Mouse (Mus musculus) left cerebral cortex, postnatal 14 days (tissue): ENCODE data around the gene Ypel5. TPM values are rescaled to one million over a fixed set of nuclear protein-coding genes. Genes with fewer than 3 reads are reported as not detected.

ENCODE experiments used
- DNase-seq, 2 experiments: peaks; one replicate each; pipeline ENCODE4 v3.0.0; 2021 to 2022; ENCODE audit warnings: low spot score in 2 of 2, mixed read lengths in 1 of 2
- intact Hi-C: fragments of 180-260 bp; cut with DNase I; formaldehyde crosslinking; loops from one replicate; pipeline ENCODE4 v1.15.1; 2025
- long read RNA-seq, 2 experiments: library from polyadenylated mRNA; stranded (forward); transcript quantifications; one replicate each; pipeline ENCODE4 v2.0.0; 2021
- total RNA-seq, 2 experiments: library from RNA; stranded (reverse); gene quantifications; 2 replicates each; pipeline ENCODE4 v1.2.3; 2021

Ypel5 gene
- total RNA-seq = 10 to 100 TPM; 60.6 to 61.4 TPM
- long read RNA-seq, experiment 1, transcript Ypel5-202 (3 exons, 2,419 nt) = minor isoform, 11 of 72 reads
- long read RNA-seq, experiment 1, transcript Ypel5-201 (3 exons, 3,120 nt) = major isoform, 53 of 72 reads
- long read RNA-seq, experiment 1, partial matches to known transcripts = 1 of 72 reads
- long read RNA-seq, experiment 1, other reads (novel, unspliced or antisense) = 3 of 72 reads
- long read RNA-seq, experiment 2, transcript Ypel5-205 (3 exons, 704 nt) = minor isoform, 5 of 50 reads
- long read RNA-seq, experiment 2, transcript Ypel5-202 (3 exons, 2,419 nt) = minor isoform, 8 of 50 reads
- long read RNA-seq, experiment 2, transcript Ypel5-201 (3 exons, 3,120 nt) = major isoform, 35 of 50 reads
- long read RNA-seq, experiment 2, partial matches to known transcripts = 0 of 50 reads
- long read RNA-seq, experiment 2, other reads (novel, unspliced or antisense) = 2 of 50 reads

- intact Hi-C loops = no loop called here
- DNase-seq = peak; percentile 98 to 99
These were observed at the start of gene Ypel5 for GRCm38 (mm10) chr17:72836158-72837115. Ypel5 (plus strand) TSS chr17:72836453.

GRCm38 (mm10) chr17:72787886-72788436 lies 48.3 kb upstream of the Ypel5 start:
- peak in 1 of 2 experiments; percentile 27 for DNase-seq
- intact Hi-C loops = loop anchor here (10.0 kb wide), 3 partner anchors 823 to 1233 kb away; partner anchors contain the start of gene Spdya

- DNase-seq = no peak
- intact Hi-C loops = no loop called here
These were observed 43.0 kb upstream of the Ypel5 start for GRCm38 (mm10) chr17:72793278-72793677.

GRCm38 (mm10) chr17:72794660-72795059 lies 41.6 kb upstream of the Ypel5 start:
- no peak for DNase-seq
- intact Hi-C loops = no loop called here

- no peak for DNase-seq
- intact Hi-C loops = no loop called here
These were observed 40.7 kb upstream of the Ypel5 start for GRCm38 (mm10) chr17:72795392-72796047.

GRCm38 (mm10) chr17:72796506-72796905 lies 39.7 kb upstream of the Ypel5 start:
- intact Hi-C loops = no loop called here
- DNase-seq = no peak

- DNase-seq = peak; percentile 69 to 73
- intact Hi-C loops = loop anchor here (2.0 kb wide), 1 partner anchor 499 kb away; no protein-coding TSS in a partner anchor
These were observed 38.4 kb upstream of the Ypel5 start for GRCm38 (mm10) chr17:72797867-72798266.

- no peak for DNase-seq
- intact Hi-C loops = no loop called here
These were observed 26.2 kb upstream of the Ypel5 start for GRCm38 (mm10) chr17:72809942-72810654.

GRCm38 (mm10) chr17:72813419-72814315 lies 22.6 kb upstream of the Ypel5 start:
- DNase-seq = peak; percentile 55 to 75
- intact Hi-C loops = no loop called here

GRCm38 (mm10) chr17:72817574-72817973 lies 18.7 kb upstream of the Ypel5 start:
- intact Hi-C loops = no loop called here
- peak; percentile 59 to 77 for DNase-seq

GRCm38 (mm10) chr17:72819714-72820113 lies 16.5 kb upstream of the Ypel5 start:
- intact Hi-C loops = no loop called here
- no peak for DNase-seq

- intact Hi-C loops = no loop called here
- DNase-seq = no peak
These were observed 15.8 kb upstream of the Ypel5 start for GRCm38 (mm10) chr17:72820425-72820824.

- intact Hi-C loops = no loop called here
- DNase-seq = no peak
These were observed 14.3 kb upstream of the Ypel5 start for GRCm38 (mm10) chr17:72821923-72822322.

GRCm38 (mm10) chr17:72826916-72827534 lies 9.2 kb upstream of the Ypel5 start:
- intact Hi-C loops = no loop called here
- no peak for DNase-seq

GRCm38 (mm10) chr17:72828027-72828678 lies 8.1 kb upstream of the Ypel5 start:
- DNase-seq = no peak
- intact Hi-C loops = no loop called here

GRCm38 (mm10) chr17:72828687-72829086 lies 7.6 kb upstream of the Ypel5 start:
- intact Hi-C loops = no loop called here
- DNase-seq = no peak
